Mouse (Mus musculus): ENCODE data around the gene Sox1.

Sox1 gene

DNA sequence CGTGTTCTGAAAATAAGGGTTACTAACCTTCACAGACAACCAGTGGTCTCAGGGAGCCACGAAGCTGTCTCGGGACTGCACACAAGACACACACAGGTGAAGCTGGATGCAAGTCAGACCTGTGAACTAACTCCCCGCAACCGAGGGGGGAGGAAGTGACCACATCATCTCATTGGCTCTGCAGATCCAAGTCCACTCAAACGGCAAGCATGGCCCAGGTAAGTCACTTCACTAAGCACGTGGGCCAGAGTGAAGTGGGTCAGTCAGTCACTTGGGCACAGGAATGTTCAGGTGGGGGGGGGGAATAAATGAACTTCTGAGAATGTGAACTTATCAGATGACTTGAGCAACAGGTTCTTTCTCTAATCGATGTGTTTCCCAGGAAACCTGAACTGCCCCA, 30.8 kb downstream of the Sox1 start:
- no peak for DNase-seq (ENCODE audit: low spot score)

DNA sequence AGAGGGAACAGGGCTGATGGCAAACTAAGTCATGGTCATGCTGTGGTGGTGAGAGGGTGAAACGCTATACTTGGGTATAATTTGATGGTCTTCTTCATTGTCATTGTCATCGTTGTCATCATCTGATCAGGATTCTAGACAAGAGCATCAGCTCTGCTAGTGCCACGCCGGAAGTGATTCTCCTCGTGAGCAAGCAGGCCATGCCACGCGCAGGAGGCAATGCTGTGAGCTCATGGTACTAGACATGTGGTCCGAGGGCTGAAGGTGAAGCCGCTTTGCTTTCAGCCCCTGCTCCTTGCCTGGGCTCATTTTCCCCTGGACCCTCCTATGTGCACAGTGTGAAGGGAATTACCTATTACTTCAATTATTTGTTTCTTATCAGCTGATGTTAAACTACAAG, 32.3 kb downstream of the Sox1 start:
- DNase-seq (ENCODE audit: low spot score): no peak

- DNase-seq (ENCODE audit: low spot score): peak; percentile 40
Observed at GRCm38 (mm10) chr8:12427886-12428799, 33.0 kb downstream of the Sox1 start.

DNA sequence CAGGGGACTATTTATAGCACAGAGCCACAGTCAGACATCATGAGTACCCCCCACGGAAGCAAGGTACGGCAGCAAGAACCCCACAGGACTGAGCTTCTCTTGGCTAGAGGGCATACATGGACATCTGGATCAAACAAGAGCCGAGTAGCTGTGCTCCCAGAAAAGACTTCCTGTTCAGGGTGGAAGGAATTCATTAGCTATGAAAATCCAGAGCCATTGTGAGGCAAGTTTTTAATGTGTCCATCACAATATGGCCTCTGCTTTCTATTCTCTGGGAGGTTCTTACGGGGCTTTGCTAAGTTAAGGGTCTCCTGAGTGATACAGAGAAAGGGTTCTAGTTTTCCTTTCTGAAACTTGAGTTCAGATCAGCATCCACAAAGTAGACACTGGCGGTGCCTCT, 33.8 kb downstream of the Sox1 start:
- DNase-seq (ENCODE audit: low spot score): peak; percentile 39

DNA sequence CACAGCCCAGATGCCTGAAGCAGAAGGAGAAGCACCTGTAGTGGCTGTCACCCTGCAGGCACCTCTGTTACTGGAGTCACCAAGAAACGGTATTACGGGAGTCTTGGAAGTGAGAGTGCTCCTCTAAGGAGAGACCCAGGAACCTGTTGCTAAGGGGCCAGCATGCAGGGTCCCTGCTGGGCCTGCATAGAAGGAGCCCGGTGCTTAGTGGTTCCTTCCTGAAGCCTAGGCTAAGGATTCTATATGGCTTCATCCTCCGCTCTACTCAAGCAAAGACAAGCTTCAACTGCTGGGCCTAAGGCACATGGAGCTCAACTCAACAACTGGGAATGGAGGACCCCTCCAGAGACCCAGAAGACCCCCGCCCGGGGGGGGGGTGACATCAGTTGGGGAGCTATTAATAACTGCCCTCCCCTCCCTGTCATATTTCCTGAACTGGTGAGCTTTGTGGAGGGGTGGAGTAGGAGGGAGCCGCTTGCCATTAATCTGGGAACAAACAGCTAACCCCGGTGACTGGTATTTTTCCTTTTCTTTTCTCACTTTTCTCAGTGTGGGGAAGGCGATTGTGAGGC, 34.6 kb downstream of the Sox1 start:
- no peak for DNase-seq (ENCODE audit: low spot score)

DNA sequence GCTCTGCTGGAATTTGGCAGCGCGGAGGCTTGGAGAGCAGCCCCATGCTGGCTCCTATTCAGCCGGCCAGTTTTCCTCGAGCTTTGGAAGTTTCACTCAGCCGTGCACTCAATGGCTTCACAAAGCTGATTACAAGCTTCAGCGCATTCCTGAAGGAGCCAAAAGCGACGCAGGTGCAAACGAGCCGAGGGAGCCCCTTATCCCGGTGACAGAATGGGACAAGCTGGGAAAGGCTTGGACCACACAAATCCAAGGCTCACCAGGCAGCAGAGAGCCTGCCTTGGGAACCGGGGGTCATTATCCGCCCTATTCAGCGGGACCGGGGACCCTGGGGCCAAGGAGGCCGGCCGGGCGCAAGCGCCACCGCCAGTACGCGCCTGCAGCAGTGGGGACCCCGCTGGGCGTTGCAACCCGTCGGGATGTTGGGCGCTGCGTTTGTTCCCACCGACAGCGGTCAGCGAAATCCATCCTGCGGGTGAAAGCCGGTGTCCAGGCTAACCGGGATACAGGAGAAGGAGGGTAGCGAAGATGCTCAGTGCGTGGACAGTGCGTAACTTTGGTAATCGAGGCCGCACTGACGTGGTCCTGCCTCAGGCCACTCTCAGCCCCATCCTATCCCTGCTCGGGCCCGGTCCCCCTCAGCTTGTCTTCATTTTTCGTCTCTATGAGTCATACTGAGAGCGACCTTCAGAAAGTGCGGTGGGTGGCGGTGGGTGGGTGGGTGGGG, 35.2 kb downstream of the Sox1 start:
- DNase-seq (ENCODE audit: low spot score): peak; percentile 86

GRCm38 (mm10) chr8:12430900-12431737, 36.0 kb downstream of the Sox1 start:
- peak; percentile 54 for DNase-seq (ENCODE audit: low spot score)

DNA sequence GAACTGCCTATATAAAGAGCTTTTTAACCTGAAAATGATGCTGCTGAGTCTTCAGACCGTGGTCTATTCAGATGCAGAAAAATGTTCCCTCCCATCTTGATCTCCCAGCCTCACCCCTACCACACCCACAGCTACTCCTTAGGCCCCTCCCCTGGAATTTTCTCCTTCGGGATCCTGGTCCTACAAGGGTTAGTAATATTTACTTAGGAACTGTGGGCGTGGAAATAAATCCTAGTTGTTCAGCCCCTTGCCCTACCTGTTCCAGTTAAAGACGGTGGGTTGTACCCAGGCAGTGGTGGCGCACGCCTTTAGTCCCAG, 36.6 kb downstream of the Sox1 start:
- DNase-seq (ENCODE audit: low spot score): no peak

GRCm38 (mm10) chr8:12432546-12432945, 37.5 kb downstream of the Sox1 start:
- DNase-seq (ENCODE audit: low spot score): peak; percentile 74

DNA sequence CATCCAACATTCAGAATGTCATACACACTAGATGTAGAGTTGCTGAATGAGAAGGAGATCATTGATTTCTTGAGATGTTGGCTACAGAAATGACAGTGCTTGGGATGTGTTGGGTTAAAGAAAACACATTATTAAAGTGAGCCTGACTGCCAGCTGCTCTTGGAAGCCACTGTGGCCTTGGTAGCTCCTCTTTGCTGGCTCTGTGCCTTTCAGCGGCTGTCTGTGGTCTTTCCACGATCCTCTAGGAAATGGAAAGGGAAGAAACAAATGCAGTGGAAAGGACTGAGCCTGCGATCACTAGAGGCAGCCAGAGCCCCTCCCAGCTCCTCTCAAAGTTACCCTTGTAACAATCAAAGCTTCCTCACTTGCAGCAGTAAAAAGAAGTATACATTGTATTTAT, 39.7 kb downstream of the Sox1 start:
- no peak for DNase-seq (ENCODE audit: low spot score)

- DNase-seq (ENCODE audit: low spot score): no peak
Observed at GRCm38 (mm10) chr8:12438021-12438420, 42.9 kb downstream of the Sox1 start.

- DNase-seq (ENCODE audit: low spot score): peak; percentile 66
Observed at GRCm38 (mm10) chr8:12439044-12439443, 43.9 kb downstream of the Sox1 start.

DNA sequence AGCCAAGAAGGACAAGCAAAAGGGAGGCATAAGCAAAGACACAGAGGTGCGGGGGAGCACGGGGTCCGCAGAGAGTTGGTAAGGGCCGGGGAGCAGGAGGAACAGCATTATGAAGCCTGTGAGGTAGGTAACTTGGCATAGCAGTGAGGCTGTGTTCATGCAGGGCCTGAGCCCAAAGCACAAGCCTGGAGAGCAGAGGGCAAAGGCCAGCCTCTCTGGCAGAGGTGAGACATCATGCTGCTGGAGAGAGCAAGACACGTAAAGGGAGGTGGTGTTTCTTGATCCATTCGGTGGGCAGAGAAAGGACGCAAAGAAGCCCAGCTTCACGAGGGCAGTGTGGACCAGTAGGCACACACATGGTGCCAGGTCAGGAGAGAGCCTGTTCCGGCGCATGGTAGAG, 44.8 kb downstream of the Sox1 start:
- DNase-seq (ENCODE audit: low spot score): no peak

GRCm38 (mm10) chr8:12440997-12441396, 45.9 kb downstream of the Sox1 start:
- DNase-seq (ENCODE audit: low spot score): no peak

- no peak for DNase-seq (ENCODE audit: low spot score)
Observed at GRCm38 (mm10) chr8:12445258-12445657, 50.2 kb downstream of the Sox1 start.

- DNase-seq (ENCODE audit: low spot score): peak; percentile 37
Observed at GRCm38 (mm10) chr8:12445926-12446680, 51.0 kb downstream of the Sox1 start.

All from embryo, embryonic 10.5 days (tissue).